Mouse (Mus musculus) hindbrain, embryonic 15.5 days (tissue): Measurements from ENCODE around the gene Pld4. TPM values are rescaled to one million over a fixed set of nuclear protein-coding genes. Genes with fewer than 3 reads are reported as not detected.
"Not testable (repeated sequence)": the region's sequence is repeated elsewhere in the genome, so short reads cannot be mapped to it uniquely, and the experiment has no call there.

Experiments used
- ATAC-seq: fragments of 200-750 bp; cut with Nextera tagmentation; 2 replicates; pipeline ENCODE4 v1.8.0; 2017; ENCODE audit warnings: low read depth, moderate number of reproducible peaks, moderate TSS enrichment; ENCODE audit not compliant: low FRiP score
- H3K27ac ChIP-seq: fragments of 300-500 bp; sonication (generic); replicated peaks from 2 replicates; pipeline ENCODE4 v1.5.1; 2015; ENCODE audit warnings: mild to moderate bottlenecking, inconsistent platforms
- H3K27me3 ChIP-seq: fragments of 300-500 bp; sonication (generic); 2 replicates; pipeline ENCODE4 v1.6.1; 2015; ENCODE audit warnings: control low read depth, inconsistent platforms
- H3K36me3 ChIP-seq: fragments of 300-500 bp; sonication (generic); 2 replicates; pipeline ENCODE4 v1.6.1; 2015; ENCODE audit warnings: control low read depth, inconsistent platforms
- H3K4me1 ChIP-seq: fragments of 300-500 bp; sonication (generic); replicated peaks from 2 replicates; pipeline ENCODE4 v1.6.1; 2015; ENCODE audit warnings: control low read depth, inconsistent platforms
- H3K4me2 ChIP-seq: fragments of 300-500 bp; sonication (generic); 2 replicates; pipeline ENCODE4 v1.6.1; 2015; ENCODE audit warnings: moderate library complexity, mild to moderate bottlenecking, inconsistent platforms
- H3K4me3 ChIP-seq: fragments of 300-500 bp; sonication (generic); 2 replicates; pipeline ENCODE4 v1.5.1; 2015; ENCODE audit warnings: mild to moderate bottlenecking, inconsistent platforms
- H3K9ac ChIP-seq: fragments of 300-500 bp; sonication (generic); 2 replicates; pipeline ENCODE4 v1.6.1; 2015; ENCODE audit warnings: inconsistent platforms
- H3K9me3 ChIP-seq: fragments of 300-500 bp; sonication (generic); 2 replicates; pipeline ENCODE4 v1.6.1; 2016; ENCODE audit warnings: control low read depth, inconsistent platforms
- WGBS: fragments of 180-500 bp; shearing (Covaris S2); methylation state at CpG from one replicate; pipeline ENCODE4 v1.1.7; 2015; 5-methylcytosine and 5-hydroxymethylcytosine counted together
- microRNA-seq: library from miRNA; unstranded; fragments of <30 nt; microRNA quantifications from one replicate; pipeline ENCODE4, GENCODE M21; 2016
- polyA plus RNA-seq: library from polyadenylated mRNA; unstranded; fragments of >200 nt; fragmentation: Nextera tagmentation; extraction: Ambion mirVana; gene quantifications from 2 replicates; pipeline ENCODE4 v1.2.1, GENCODE M21; 2015

Gene Pld4
- polyA plus RNA-seq, 1 experiment from 2014 or later = 6.3 TPM

GRCm38 (mm10) chr12:112808587-112809364 is 48.3 kb downstream of the Pld4 start, which contains the start of gene Clba1:
Gene Clba1 (plus strand): TSS chr12:112808937.
- 0 out of 2 replicates have a peak, but pooled peaks cover 5% of the 10 kb centered on the region for H3K36me3 ChIP-seq
- ATAC-seq = peak; percentile 93
- H3K4me1 ChIP-seq = peaks cover 27% of the 10 kb centered on the region
- WGBS = 1% methylated on average over 63 of the region's 64 CpGs
- peak within 1 kb of the TSS; percentile 55 for H3K9ac ChIP-seq
- H3K9me3 ChIP-seq = no peaks in the 10 kb centered on the region
- peak within 1 kb of the TSS; percentile 81 for H3K27ac ChIP-seq
- H3K4me2 ChIP-seq = peak within 1 kb of the TSS; percentile 87
- H3K27me3 ChIP-seq = no peaks in the 10 kb centered on the region
- peak within 1 kb of the TSS; percentile 69 for H3K4me3 ChIP-seq

GRCm38 (mm10) chr12:112809641-112810040 is 49.2 kb downstream of the Pld4 start:
- Histone ChIP-seq H3K4me2 (peak overlapping the region; percentile 87), H3K27me3 (no peaks in the 10 kb centered on the region), H3K27ac (peak overlapping the region; percentile 81; the same call in 1 of the 2 replicates), H3K4me3 (peak overlapping the region; percentile 69), H3K36me3 (0 out of 2 replicates have a peak, but pooled peaks cover 5% of the 10 kb centered on the region), H3K9me3 (no peaks in the 10 kb centered on the region), H3K4me1 (peaks cover 27% of the 10 kb centered on the region), H3K9ac (peak overlapping the region; percentile 55)
- ATAC-seq = no peak
- WGBS = 21% methylated on average over 8 of the region's 8 CpGs

GRCm38 (mm10) chr12:112810092-112810885 is 49.8 kb downstream of the Pld4 start:
- ATAC-seq = no peak
- H3K4me3 ChIP-seq = peak overlapping the region; percentile 69
- peak overlapping the region; percentile 87 for H3K4me2 ChIP-seq
- H3K36me3 ChIP-seq = 0 out of 2 replicates have a peak, but pooled peaks cover 9% of the 10 kb centered on the region
- peaks cover 27% of the 10 kb centered on the region for H3K4me1 ChIP-seq
- no peaks in the 10 kb centered on the region for H3K9me3 ChIP-seq
- 64% methylated on average over 19 of the region's 19 CpGs for WGBS
- no peaks in the 10 kb centered on the region for H3K27me3 ChIP-seq
- no peak overlapping the region for H3K27ac ChIP-seq
- H3K9ac ChIP-seq = peak overlapping the region; percentile 55; the same call in 1 of the 2 replicates

- H3K27ac ChIP-seq = no peak overlapping the region
- peaks cover 15% of the 10 kb centered on the region; the same call in 1 of the 2 replicates for H3K36me3 ChIP-seq
- H3K4me2 ChIP-seq = no peak overlapping the region
- no peak overlapping the region for H3K9ac ChIP-seq
- no peaks in the 10 kb centered on the region for H3K9me3 ChIP-seq
- ATAC-seq = no peak
- WGBS = 80% methylated on average over 7 of the region's 7 CpGs
- H3K4me1 ChIP-seq = peaks cover 22% of the 10 kb centered on the region
- no peaks in the 10 kb centered on the region for H3K27me3 ChIP-seq
- no peak overlapping the region for H3K4me3 ChIP-seq
These were observed 52.9 kb downstream of the Pld4 start for GRCm38 (mm10) chr12:112813370-112813769.

DNA sequence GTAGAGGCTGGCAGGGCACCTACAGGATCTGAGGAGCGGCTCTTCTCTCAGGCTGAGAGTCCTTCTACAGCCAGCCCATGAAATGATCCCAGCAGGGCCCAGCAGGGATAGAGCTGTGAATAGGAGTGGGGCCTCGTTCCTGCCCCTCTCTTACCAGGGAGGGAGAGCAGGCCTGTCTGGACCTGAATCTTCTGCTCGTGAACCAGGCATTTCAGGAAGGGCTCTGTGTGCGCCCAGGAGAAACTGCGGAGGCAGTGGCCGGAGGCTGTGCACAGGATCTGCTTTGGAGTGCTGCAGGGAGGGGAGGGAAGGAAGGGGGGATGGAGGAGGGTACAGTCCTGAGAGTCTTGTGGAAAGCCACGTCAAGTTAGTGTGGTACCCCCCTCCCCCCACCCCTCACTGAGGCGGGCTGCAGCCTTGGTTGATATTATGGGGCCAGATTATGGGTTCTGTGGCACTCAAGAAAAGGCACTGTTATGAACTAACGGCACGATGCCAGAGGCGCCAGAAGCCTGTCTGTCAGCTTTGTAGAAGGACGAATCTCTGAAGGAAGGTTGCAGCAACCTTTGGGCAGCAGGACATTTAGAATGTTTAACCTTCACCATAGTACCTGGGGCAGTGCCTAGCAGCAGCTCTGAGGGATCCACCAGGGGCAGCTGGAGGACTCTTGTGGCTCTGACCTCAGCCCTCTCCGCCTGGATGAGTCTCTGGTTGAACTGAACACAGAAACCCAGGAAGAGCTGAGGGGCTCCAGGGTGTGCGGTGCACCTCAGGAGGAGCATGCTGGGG is 54.4 kb downstream of the Pld4 start:
- Histone ChIP-seq H3K4me2 (no peak overlapping the region), H3K9ac (no peak overlapping the region), H3K36me3 (peaks cover 29% of the 10 kb centered on the region), H3K9me3 (no peaks in the 10 kb centered on the region), H3K27me3 (no peaks in the 10 kb centered on the region), H3K4me3 (no peak overlapping the region), H3K4me1 (peaks cover 12% of the 10 kb centered on the region), H3K27ac (no peak overlapping the region)
- 76% methylated on average over 14 of the region's 14 CpGs for WGBS
- no peak for ATAC-seq

DNA sequence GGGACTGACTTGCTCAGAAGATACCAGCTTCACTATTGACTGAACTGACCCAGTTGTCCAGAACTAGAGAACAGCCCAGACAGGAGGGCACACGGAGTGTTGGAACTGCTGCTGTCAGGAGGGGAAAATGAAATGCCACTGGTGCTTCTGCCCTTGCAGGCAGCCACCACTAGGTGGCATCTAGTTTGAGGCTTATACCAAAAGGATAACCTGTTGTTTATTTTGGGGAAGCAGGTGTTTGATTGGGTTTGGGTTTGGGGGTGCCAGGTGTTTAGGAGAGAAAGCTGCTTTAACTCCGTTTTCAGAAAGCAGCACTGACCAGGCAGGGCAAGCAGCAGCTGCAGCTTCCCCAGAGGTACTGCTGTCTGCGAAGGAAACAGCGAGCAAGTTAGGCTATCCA is 55.8 kb downstream of the Pld4 start:
- Histone ChIP-seq H3K4me1 (no peaks in the 10 kb centered on the region), H3K9ac (no peak overlapping the region), H3K27ac (no peak overlapping the region), H3K4me3 (no peak overlapping the region), H3K4me2 (no peak overlapping the region), H3K27me3 (no peaks in the 10 kb centered on the region), H3K36me3 (peaks cover 41% of the 10 kb centered on the region), H3K9me3 (no peaks in the 10 kb centered on the region)
- WGBS = 56% methylated on average over 4 of the region's 4 CpGs
- no peak for ATAC-seq

- H3K27ac ChIP-seq, H3K4me2 ChIP-seq, H3K4me1 ChIP-seq, H3K9me3 ChIP-seq, H3K4me3 ChIP-seq, ATAC-seq, H3K27me3 ChIP-seq, H3K9ac ChIP-seq: not testable (repeated sequence)
- peaks cover 45% of the 10 kb centered on the region for H3K36me3 ChIP-seq
- WGBS = 87% methylated on average over 7 of the region's 7 CpGs
These were observed 56.4 kb downstream of the Pld4 start for GRCm38 (mm10) chr12:112816866-112817265.

Small RNAs within 50 kb of the gene (microRNA-seq; reads per million reads assigned to microRNA genes)
- 1.1 reads per million for gene Mir6940

Other genes with a start within 250 kb of the Pld4 start
- 78.4 and 84.4 TPM in 2 replicates for gene Tmem179, start 243.9 kb upstream of the Pld4 start, polyA plus RNA-seq
- gene Inf2, start 171.9 kb upstream of the Pld4 start, polyA plus RNA-seq = 0.89 and 1.0 TPM in 2 replicates
- gene Adssl1, start 140.6 kb upstream of the Pld4 start, polyA plus RNA-seq = 5.8 and 6.3 TPM in 2 replicates
- gene Siva1, start 116.0 kb upstream of the Pld4 start, polyA plus RNA-seq = 55.6 and 61.2 TPM in 2 replicates
- 150 and 159 TPM in 2 replicates for gene Akt1, start 85.8 kb upstream of the Pld4 start, polyA plus RNA-seq
- gene Zbtb42, start 81.8 kb upstream of the Pld4 start, polyA plus RNA-seq = 2.3 and 4.2 TPM in 2 replicates
- gene Cep170b, start 40.2 kb upstream of the Pld4 start, polyA plus RNA-seq = 45.7 and 48.8 TPM in 2 replicates
- 1.8 and 3.3 TPM in 2 replicates for gene Ahnak2, start 42.0 kb downstream of the Pld4 start, polyA plus RNA-seq
- gene Clba1, start 48.3 kb downstream of the Pld4 start, polyA plus RNA-seq = 21.6 and 22.7 TPM in 2 replicates
- gene Cdca4, start 68.8 kb downstream of the Pld4 start, polyA plus RNA-seq = 37.3 and 44.6 TPM in 2 replicates
- not detected in 2 replicates for gene Gpr132, start 107.6 kb downstream of the Pld4 start, polyA plus RNA-seq
- 13.7 and 14.4 TPM in 2 replicates for gene Jag2, start 169.1 kb downstream of the Pld4 start, polyA plus RNA-seq
- gene Nudt14, start 181.5 kb downstream of the Pld4 start, polyA plus RNA-seq = 52.3 and 60.9 TPM in 2 replicates
- 53.0 and 56.6 TPM in 2 replicates for gene Btbd6, start 215.8 kb downstream of the Pld4 start, polyA plus RNA-seq
- gene Brf1, start 240.0 kb downstream of the Pld4 start, polyA plus RNA-seq = 49.3 and 51.3 TPM in 2 replicates